Mouse (Mus musculus) CH12.LX (cell line): Measurements from ENCODE around the gene Mrps14.

ENCODE experiments used
- CTCF ChIP-seq, 2 experiments: IDR thresholded peaks in 1 of 2; conservative IDR thresholded peaks in 1 of 2; 2 replicates each; pipeline ENCODE4 v1.5.1; 2011 to 2012; ENCODE audit warnings: low read depth in 2 of 2, low read length in 2 of 2, improper control_type of control experiment in 1 of 2, inconsistent platforms in 1 of 2, mild to moderate bottlenecking in 1 of 2, moderate library complexity in 1 of 2
- HCFC1 ChIP-seq: IDR thresholded peaks from 2 replicates; pipeline ENCODE4 v1.6.1; 2012; ENCODE audit warnings: low read depth, mild to moderate bottlenecking, inconsistent platforms, low read length, improper control_type of control experiment
- JUN ChIP-seq: IDR thresholded peaks from 2 replicates; pipeline ENCODE4 v1.6.1; 2011; ENCODE audit warnings: low read depth, mild to moderate bottlenecking, low read length, improper control_type of control experiment, moderate library complexity; ENCODE audit not compliant: insufficient read depth
- JUND ChIP-seq: conservative IDR thresholded peaks from 2 replicates; pipeline ENCODE4 v1.6.1; 2011; ENCODE audit warnings: low read depth, low read length, improper control_type of control experiment
- MAZ ChIP-seq: IDR thresholded peaks from 2 replicates; pipeline ENCODE4 v1.6.1; 2012; ENCODE audit warnings: low read depth, mild to moderate bottlenecking, inconsistent platforms, low read length, improper control_type of control experiment, moderate library complexity
- MEF2A ChIP-seq: IDR thresholded peaks from 2 replicates; pipeline ENCODE4 v1.6.1; 2014; ENCODE audit warnings: low read depth, mild to moderate bottlenecking, inconsistent platforms, low read length, improper control_type of control experiment, borderline replicate concordance
- NELFE ChIP-seq: IDR thresholded peaks from 2 replicates; pipeline ENCODE4 v1.6.1; 2011; ENCODE audit warnings: low read depth, low read length, improper control_type of control experiment
- POLR2A ChIP-seq: IDR thresholded peaks from 2 replicates; pipeline ENCODE4 v1.6.1; 2011; ENCODE audit warnings: low read depth, mild to moderate bottlenecking, improper control_type of control experiment, low read length
- POLR2AphosphoS2 ChIP-seq: IDR thresholded peaks from 2 replicates; pipeline ENCODE4 v1.6.1; 2011; ENCODE audit warnings: low read depth, low read length, improper control_type of control experiment
- SIN3A ChIP-seq: IDR thresholded peaks from 2 replicates; pipeline ENCODE4 v1.6.1; 2012; ENCODE audit warnings: low read length, improper control_type of control experiment, inconsistent platforms
- SMC3 ChIP-seq: IDR thresholded peaks from 2 replicates; pipeline ENCODE4 v1.6.1; 2011; ENCODE audit warnings: low read depth, low read length, improper control_type of control experiment
- TCF12 ChIP-seq: IDR thresholded peaks from 2 replicates; pipeline ENCODE4 v1.6.1; 2014; ENCODE audit warnings: low read depth, mild to moderate bottlenecking, inconsistent platforms, low read length, improper control_type of control experiment
- ZNF384 ChIP-seq: IDR thresholded peaks from 2 replicates; pipeline ENCODE4 v1.6.1; 2012; ENCODE audit warnings: low read depth, low read length, improper control_type of control experiment, inconsistent platforms

GRCm38 (mm10) chr1:160205486-160205885 is 10.5 kb downstream of the Mrps14 start:
- TF ChIP-seq JUND (no peak), JUN (no peak), CTCF (conservative IDR thresholded peaks at IDR 0.05 in 1 of 2, IDR thresholded peaks at IDR 0.05 in 1 of 2; ENCODE audit: low read depth in 2 of 2, low read length in 2 of 2) (no peak), SMC3 (no peak), MEF2A (no peak), POLR2A (no peak), MAZ (no peak), ZNF384 (no peak), HCFC1 (no peak), TCF12 (no peak), SIN3A (no peak), NELFE (no peak), POLR2AphosphoS2 (no peak)
